Mouse (Mus musculus) induced T-regulatory cell, adult 2 months (primary cell): ENCODE results near the gene Rnf187.

Experiments
- DNase-seq: peaks from one replicate; pipeline ENCODE4 v3.0.0-alpha.2; 2012; ENCODE audit warnings: low read depth

Rnf187 gene

DNA sequence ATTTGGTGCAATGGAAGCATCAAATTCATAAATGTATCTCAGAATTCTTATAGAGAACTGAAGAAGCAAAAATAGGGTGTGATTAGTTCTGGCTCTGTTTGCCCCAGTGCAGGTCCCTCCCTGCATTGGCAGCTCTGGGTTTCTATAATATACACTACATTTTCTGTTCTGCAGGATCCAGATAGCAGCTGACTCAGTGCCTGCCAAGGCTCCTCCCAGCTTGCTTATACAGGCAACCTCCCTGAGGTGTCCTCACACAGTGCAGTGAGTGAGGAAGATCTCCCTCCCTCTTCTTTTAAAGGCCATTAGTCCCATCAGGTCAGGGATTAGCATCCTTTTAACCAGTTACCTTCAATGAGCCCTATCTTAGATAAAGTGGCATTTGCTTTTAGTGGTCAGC, 37.6 kb downstream of the Rnf187 start:
- DNase-seq, result no peak

- no peak for DNase-seq
Observed at GRCm38 (mm10) chr11:58897485-58897884, 41.2 kb downstream of the Rnf187 start.

DNA sequence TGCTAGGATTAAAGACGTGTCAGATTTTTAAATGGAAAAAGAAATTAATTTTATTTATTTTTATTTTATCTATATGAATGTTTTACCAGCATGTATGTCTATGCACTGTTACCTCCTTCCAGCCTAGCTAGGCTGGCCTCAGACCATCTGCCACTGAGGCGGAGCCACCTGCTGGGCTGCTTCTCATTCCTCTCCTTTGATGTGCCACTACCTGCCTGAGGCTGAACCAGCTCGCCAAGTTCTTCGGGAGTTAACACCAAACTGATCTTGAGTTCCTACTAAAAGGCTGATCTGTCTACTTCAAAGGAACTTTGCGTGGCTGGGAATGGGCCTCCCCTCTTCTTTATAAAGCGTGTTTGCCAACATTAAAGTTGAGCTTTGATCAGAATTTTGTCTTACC, 44.3 kb downstream of the Rnf187 start:
- no peak for DNase-seq

DNA sequence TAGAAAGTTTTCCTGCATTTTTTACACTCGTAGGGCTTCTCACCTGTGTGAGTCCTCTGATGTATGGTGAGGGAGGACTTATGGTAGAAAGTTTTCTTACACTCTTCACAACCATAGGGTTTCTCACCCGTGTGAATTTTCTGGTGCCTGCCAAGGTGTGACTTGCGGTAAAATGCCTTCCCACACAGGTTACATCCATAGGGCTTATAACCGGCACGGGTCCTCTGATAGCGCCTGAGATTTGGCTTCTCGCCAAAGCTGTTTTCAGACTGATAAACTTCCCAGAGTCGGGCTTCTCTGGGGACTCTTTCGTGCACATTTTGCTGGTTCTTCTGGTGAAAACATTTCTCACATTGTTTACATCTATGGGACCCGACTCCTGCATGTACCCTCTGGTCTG, 48.2 kb downstream of the Rnf187 start:
- no peak for DNase-seq

- DNase-seq, result no peak
Observed at GRCm38 (mm10) chr11:58883756-58884155, 55.0 kb downstream of the Rnf187 start.
